Mouse (Mus musculus) stomach, embryonic 14.5 days (tissue): ENCODE results near the gene Gm38431. TPM values are rescaled to one million over a fixed set of nuclear protein-coding genes. Genes with fewer than 3 reads are reported as not detected.

ENCODE experiments used
- ATAC-seq: fragments of 200-750 bp; cut with Nextera tagmentation; 2 replicates; pipeline ENCODE4 v1.8.0; 2017; ENCODE audit warnings: low read depth, moderate TSS enrichment; ENCODE audit not compliant: insufficient number of reproducible peaks, insufficient read depth, low FRiP score
- H3K27ac ChIP-seq: fragments of 300-500 bp; sonication (generic); 2 replicates; pipeline ENCODE4 v1.5.1; 2014; ENCODE audit warnings: mild to moderate bottlenecking, low read length, moderate library complexity, mixed read lengths
- H3K27me3 ChIP-seq: fragments of 300-500 bp; sonication (generic); 2 replicates; pipeline ENCODE4 v1.6.1; 2014; ENCODE audit warnings: low read length, control low read depth, mixed read lengths; ENCODE audit not compliant: control insufficient read depth, insufficient read depth
- H3K36me3 ChIP-seq: fragments of 300-500 bp; sonication (generic); 2 replicates; pipeline ENCODE4 v1.6.1; 2014; ENCODE audit warnings: mild to moderate bottlenecking, control low read depth, low read length, moderate library complexity, mixed read lengths; ENCODE audit not compliant: control insufficient read depth, insufficient read depth
- H3K4me1 ChIP-seq: fragments of 300-500 bp; sonication (generic); 2 replicates; pipeline ENCODE4 v1.6.1; 2014; ENCODE audit warnings: low read length, control low read depth, mixed read lengths; ENCODE audit not compliant: control insufficient read depth, insufficient read depth
- H3K4me2 ChIP-seq: fragments of 300-500 bp; sonication (generic); replicated peaks from 2 replicates; pipeline ENCODE4 v1.6.1; 2014; ENCODE audit warnings: low read depth, low read length, control low read depth
- H3K4me3 ChIP-seq: fragments of 300-500 bp; sonication (generic); 2 replicates; pipeline ENCODE4 v1.5.1; 2014; ENCODE audit warnings: low read depth, low read length, control low read depth
- H3K9ac ChIP-seq: fragments of 300-500 bp; sonication (generic); replicated peaks from 2 replicates; pipeline ENCODE4 v1.6.1; 2014; ENCODE audit warnings: low read depth, mild to moderate bottlenecking, control low read depth, low read length, moderate library complexity, mixed read lengths
- H3K9me3 ChIP-seq: fragments of 300-500 bp; sonication (generic); 2 replicates; pipeline ENCODE4 v1.6.1; 2016; ENCODE audit warnings: low read depth, low read length, control low read depth; ENCODE audit not compliant: control insufficient read depth
- WGBS: fragments of 180-500 bp; shearing (Covaris S2); extraction: QIAGEN DNeasy Blood & Tissue Kit; methylation state at CpG from one replicate; pipeline ENCODE4 v1.1.7; 2014; 5-methylcytosine and 5-hydroxymethylcytosine counted together
- microRNA counts: library from miRNA; unstranded; fragments of <30 nt; microRNA quantifications from one replicate; lab custom pipeline; 2016
- microRNA-seq: library from miRNA; unstranded; fragments of <30 nt; microRNA quantifications from one replicate; pipeline ENCODE4, GENCODE M21; 2016
- polyA plus RNA-seq: library from polyadenylated mRNA; unstranded; fragments of >200 nt; fragmentation: Nextera tagmentation; extraction: Ambion mirVana; gene quantifications from 2 replicates; pipeline ENCODE4 v1.2.1, GENCODE M21; 2014

Gm38431 gene
- polyA plus RNA-seq, 1 experiment from 2014 or later: 2.3 TPM

GRCm38 (mm10) chr9:21025258-21025810 lies 66.5 kb downstream of the Gm38431 start:
- H3K9ac ChIP-seq: no peak overlapping the region
- H3K27me3 ChIP-seq: 0 out of 2 replicates have a peak, but pooled peaks cover 6% of the 10 kb centered on the region
- 48% methylated on average over 19 of the region's 19 CpGs for WGBS
- peak overlapping the region; percentile 10 for H3K27ac ChIP-seq
- no peak overlapping the region for H3K4me3 ChIP-seq
- H3K9me3 ChIP-seq: no peaks in the 10 kb centered on the region
- peak overlapping the region; percentile 18; the same call in 1 of the 2 replicates for H3K4me2 ChIP-seq
- H3K4me1 ChIP-seq: peaks cover 11% of the 10 kb centered on the region; the same call in 1 of the 2 replicates
- ATAC-seq: peak; percentile 42
- no peaks in the 10 kb centered on the region for H3K36me3 ChIP-seq

GRCm38 (mm10) chr9:21022726-21023125 lies 69.1 kb downstream of the Gm38431 start:
- no peak for ATAC-seq
- Histone ChIP-seq H3K9me3 (no peaks in the 10 kb centered on the region), H3K4me1 (no peaks in the 10 kb centered on the region), H3K27me3 (no peaks in the 10 kb centered on the region), H3K4me2 (no peak overlapping the region), H3K36me3 (no peaks in the 10 kb centered on the region), H3K4me3 (no peak overlapping the region), H3K9ac (no peak overlapping the region), H3K27ac (no peak overlapping the region)
- 80% methylated on average over 1 of the region's 1 CpGs for WGBS

GRCm38 (mm10) chr9:21022288-21022687 lies 69.5 kb downstream of the Gm38431 start:
- 51% methylated on average over 6 of the region's 6 CpGs for WGBS
- Histone ChIP-seq H3K4me1 (no peaks in the 10 kb centered on the region), H3K36me3 (no peaks in the 10 kb centered on the region), H3K27ac (no peak overlapping the region), H3K27me3 (peaks cover 3% of the 10 kb centered on the region; the same call in 1 of the 2 replicates), H3K9ac (no peak overlapping the region), H3K9me3 (no peaks in the 10 kb centered on the region), H3K4me3 (no peak overlapping the region), H3K4me2 (no peak overlapping the region)
- no peak for ATAC-seq

GRCm38 (mm10) chr9:21021363-21021762 lies 70.4 kb downstream of the Gm38431 start:
- Histone ChIP-seq H3K4me1 (peaks cover 4% of the 10 kb centered on the region; the same call in 1 of the 2 replicates), H3K27me3 (peaks cover 11% of the 10 kb centered on the region; the same call in 1 of the 2 replicates), H3K27ac (no peak overlapping the region), H3K36me3 (no peaks in the 10 kb centered on the region), H3K9me3 (no peaks in the 10 kb centered on the region), H3K9ac (no peak overlapping the region), H3K4me2 (no peak overlapping the region), H3K4me3 (no peak overlapping the region)
- WGBS: 77% methylated on average over 3 of the region's 3 CpGs
- ATAC-seq: no peak

GRCm38 (mm10) chr9:21018600-21018999 lies 73.2 kb downstream of the Gm38431 start:
- no peak for ATAC-seq
- Histone ChIP-seq H3K27me3 (peaks cover 15% of the 10 kb centered on the region; the same call in 1 of the 2 replicates), H3K4me1 (peaks cover 14% of the 10 kb centered on the region), H3K27ac (no peak overlapping the region), H3K4me2 (no peak overlapping the region), H3K9me3 (no peaks in the 10 kb centered on the region), H3K9ac (no peak overlapping the region), H3K4me3 (no peak overlapping the region), H3K36me3 (no peaks in the 10 kb centered on the region)
- 66% methylated on average over 2 of the region's 2 CpGs for WGBS

MicroRNAs within 50 kb of the gene (microRNA counts, 519-probe panel; counts per million panel counts)
- 3,056 counts per million, percentile 55 among the panel's probes with 10 or more counts for microRNA mmu-miR-1900 (lab: Ali Mortazavi, UCI)

Small RNA genes within 50 kb of the gene (microRNA-seq; reads per million reads assigned to microRNA genes)
- not detected for gene Mir1900
- gene Mir7082: not detected

Other genes with a start within 250 kb of the Gm38431 start
- 11.9 and 12.6 TPM in 2 replicates for gene A230050P20Rik, start 223.4 kb downstream of the Gm38431 start, polyA plus RNA-seq
- gene Angptl6, start 212.3 kb downstream of the Gm38431 start, polyA plus RNA-seq: 6.9 and 7.2 TPM in 2 replicates
- 72.7 and 74.6 TPM in 2 replicates for gene Ppan, start 203.8 kb downstream of the Gm38431 start, polyA plus RNA-seq
- 281 and 289 TPM in 2 replicates for gene Eif3g, start 193.4 kb downstream of the Gm38431 start, polyA plus RNA-seq
- gene Dnmt1, start 132.1 kb downstream of the Gm38431 start, polyA plus RNA-seq: 64.7 and 69.6 TPM in 2 replicates
- 48.6 and 52.3 TPM in 2 replicates for gene S1pr2, start 115.2 kb downstream of the Gm38431 start, polyA plus RNA-seq
- 136 and 150 TPM in 2 replicates for gene Mrpl4, start 89.3 kb downstream of the Gm38431 start, polyA plus RNA-seq
- 10.6 and 12.5 TPM in 2 replicates for gene Icam1, start 76.0 kb downstream of the Gm38431 start, polyA plus RNA-seq
- 0.84 and 1.0 TPM in 2 replicates for gene Icam4, start 62.6 kb downstream of the Gm38431 start, polyA plus RNA-seq
- gene Icam5, start 59.9 kb downstream of the Gm38431 start, polyA plus RNA-seq: 0.18 TPM in 1 of 2 replicates, not detected in the other
- 1.8 TPM in 1 of 2 replicates, not detected in the other for gene Zglp1, start 24.9 kb downstream of the Gm38431 start, polyA plus RNA-seq
- 0.30 and 0.43 TPM in 2 replicates for gene Gm49373, start 18.9 kb downstream of the Gm38431 start, polyA plus RNA-seq
- gene Fdx1l, start 18.4 kb downstream of the Gm38431 start, polyA plus RNA-seq: 56.0 and 56.4 TPM in 2 replicates
- gene Raver1, start within 50 bp of the Gm38431 start, polyA plus RNA-seq: 68.7 and 74.2 TPM in 2 replicates
- 10.2 and 10.9 TPM in 2 replicates for gene Tyk2, start 39.2 kb upstream of the Gm38431 start, polyA plus RNA-seq
- 283 and 302 TPM in 2 replicates for gene Cdc37, start 58.0 kb upstream of the Gm38431 start, polyA plus RNA-seq
- gene Pde4a, start 73.7 kb upstream of the Gm38431 start, polyA plus RNA-seq: 5.4 TPM in 2 replicates
- gene Keap1, start 147.4 kb upstream of the Gm38431 start, polyA plus RNA-seq: 34.5 and 40.3 TPM in 2 replicates
- gene S1pr5, start 156.4 kb upstream of the Gm38431 start, polyA plus RNA-seq: 0.27 and 0.48 TPM in 2 replicates
- gene Atg4d, start 173.3 kb upstream of the Gm38431 start, polyA plus RNA-seq: 38.8 and 43.5 TPM in 2 replicates
- gene Kri1, start 196.0 kb upstream of the Gm38431 start, polyA plus RNA-seq: 14.1 and 14.7 TPM in 2 replicates
- 47.4 and 48.5 TPM in 2 replicates for gene Cdkn2d, start 199.4 kb upstream of the Gm38431 start, polyA plus RNA-seq
- 54.4 and 55.8 TPM in 2 replicates for gene Ap1m2, start 220.3 kb upstream of the Gm38431 start, polyA plus RNA-seq
- 122 and 125 TPM in 2 replicates for gene Slc44a2, start 228.7 kb upstream of the Gm38431 start, polyA plus RNA-seq